Mouse (Mus musculus) liver, adult 2 months (tissue): ENCODE measurements around the gene Chrm3. TPM values are rescaled to one million over a fixed set of nuclear protein-coding genes. Genes with fewer than 3 reads are reported as not detected.

Experiments
- DNase-seq: peaks from one replicate; pipeline ENCODE4 v3.0.0-alpha.2; 2011; ENCODE audit warnings: low read depth, low spot score; ENCODE audit errors: extremely low read depth
- H3K27ac ChIP-seq: fragments of 200-500 bp; replicated peaks from 2 replicates; pipeline ENCODE4 v1.5.1; 2012; ENCODE audit warnings: low read depth, mild to moderate bottlenecking, control low read depth, inconsistent platforms, low read length; ENCODE audit not compliant: insufficient read depth
- H3K27me3 ChIP-seq: fragments of 200-500 bp; 2 replicates; pipeline ENCODE4 v1.6.1; 2012; ENCODE audit warnings: mild to moderate bottlenecking, moderate library complexity, low read length, inconsistent platforms; ENCODE audit not compliant: control insufficient read depth, insufficient read depth
- H3K36me3 ChIP-seq: fragments of 200-500 bp; 2 replicates; pipeline ENCODE4 v1.6.1; 2012; ENCODE audit warnings: low read length, inconsistent platforms; ENCODE audit not compliant: control insufficient read depth, insufficient read depth
- H3K4me1 ChIP-seq: fragments of 200-500 bp; 2 replicates; pipeline ENCODE4 v1.6.1; 2011; ENCODE audit warnings: low read length; ENCODE audit not compliant: control insufficient read depth, insufficient read depth
- H3K4me3 ChIP-seq: fragments of 200-500 bp; 2 replicates; pipeline ENCODE4 v1.5.1; 2011; ENCODE audit warnings: low read depth, mild to moderate bottlenecking, control low read depth, low read length, moderate library complexity; ENCODE audit not compliant: insufficient read depth
- H3K79me2 ChIP-seq: fragments of 200-500 bp; 2 replicates; pipeline ENCODE4 v1.6.1; 2012; ENCODE audit warnings: inconsistent platforms, mild to moderate bottlenecking, low read length, moderate library complexity; ENCODE audit not compliant: control insufficient read depth, insufficient read depth
- H3K9ac ChIP-seq: fragments of 200-500 bp; 2 replicates; pipeline ENCODE4 v1.6.1; 2012; ENCODE audit warnings: low read depth, mild to moderate bottlenecking, control low read depth, inconsistent platforms, low read length
- CTCF ChIP-seq: fragments of 200-500 bp; IDR thresholded peaks from 2 replicates; pipeline ENCODE4 v1.5.1; 2011; ENCODE audit warnings: low read depth, low read length, control low read depth
- POLR2A ChIP-seq: fragments of 200-500 bp; IDR thresholded peaks from 2 replicates; pipeline ENCODE4 v1.6.1; 2011; ENCODE audit warnings: low read length, control low read depth; ENCODE audit not compliant: insufficient read depth; ENCODE audit errors: extremely low read depth
- whole genome bisulfite sequencing: fragments of 180-500 bp; shearing (Covaris S2); methylation state at CpG from one replicate; pipeline ENCODE4 v1.1.7; 2018; 5-methylcytosine and 5-hydroxymethylcytosine counted together
- polyA plus RNA-seq: library from polyadenylated mRNA; depleted of rRNA; stranded (reverse); fragments of >200 nt; gene quantifications from 2 replicates; pipeline ENCODE4 v1.2.3, GENCODE M21; 2012
- total RNA-seq: library from RNA; depleted of rRNA; stranded (reverse); fragments of >200 nt; gene quantifications from 2 replicates; pipeline ENCODE4 v1.2.3, GENCODE M21; 2014

Chrm3 gene
- total and polyA plus RNA-seq, 2 experiments = 0.17 to 0.18 TPM

DNA sequence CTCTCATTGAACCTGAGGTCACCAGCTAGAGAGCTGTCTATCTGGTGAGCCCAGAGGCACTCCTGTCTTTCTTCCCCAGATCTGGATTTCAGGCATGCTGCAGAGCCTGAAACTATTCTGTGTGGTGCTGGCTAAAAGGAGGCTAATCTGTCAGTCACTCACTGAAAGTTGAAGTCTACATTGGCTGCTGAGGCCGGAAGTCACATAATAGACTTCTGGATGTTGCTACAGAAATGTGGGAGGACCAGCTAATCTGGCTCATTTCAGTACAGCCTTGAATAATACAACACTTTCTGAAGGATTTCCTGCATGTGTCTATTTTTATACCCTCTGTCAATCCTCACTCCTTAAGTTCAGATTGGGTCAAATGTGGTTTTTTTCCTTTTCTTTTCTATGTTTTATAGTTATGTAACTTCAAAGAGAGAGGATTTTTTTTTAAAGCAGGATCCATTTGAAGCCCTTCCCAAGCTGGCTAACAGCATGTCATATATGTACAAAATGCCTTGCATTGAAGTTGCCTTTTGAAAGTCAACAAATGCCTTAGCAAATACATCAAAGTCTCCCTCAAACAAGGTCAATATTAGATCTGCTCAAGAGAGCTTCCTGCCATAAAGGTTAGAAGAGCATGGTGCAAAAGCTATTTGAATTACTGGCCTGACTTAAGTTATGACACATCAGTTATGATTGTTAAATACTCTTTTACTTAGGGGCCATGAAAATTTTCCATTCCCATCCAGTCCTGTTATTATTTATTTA lies 116.2 kb downstream of the Chrm3 start:
- H3K9ac ChIP-seq = no peak overlapping the region
- no peaks in the 10 kb centered on the region for H3K79me2 ChIP-seq
- TF ChIP-seq CTCF = no peak
- TF ChIP-seq POLR2A = no peak
- no peaks in the 10 kb centered on the region for H3K36me3 ChIP-seq
- H3K27me3 ChIP-seq = no peaks in the 10 kb centered on the region
- H3K4me3 ChIP-seq = no peak overlapping the region
- H3K27ac ChIP-seq = no peak overlapping the region
- DNase-seq = no peak
- no peaks in the 10 kb centered on the region for H3K4me1 ChIP-seq
- WGBS = 49% methylated on average over 1 of the region's 1 CpGs

DNA sequence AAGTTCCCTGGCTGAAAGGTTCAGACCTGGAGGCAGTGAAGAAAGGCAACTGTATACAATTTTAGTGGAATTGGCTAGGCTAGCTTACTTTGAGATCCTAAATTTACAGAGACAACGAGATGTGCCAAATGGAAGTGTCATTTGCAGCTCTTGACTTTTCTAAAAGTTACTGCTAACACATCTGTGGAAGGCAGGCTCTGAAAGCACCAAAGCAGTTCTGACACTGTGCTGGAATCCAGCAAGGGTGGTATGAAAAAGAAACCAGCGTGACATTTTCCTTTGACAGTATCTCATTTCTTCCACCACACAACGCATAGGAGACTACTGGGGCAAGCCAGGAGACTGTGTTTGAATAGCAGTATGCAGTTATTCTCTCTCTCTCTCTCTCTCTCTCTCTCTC lies 120.4 kb downstream of the Chrm3 start:
- 89% methylated on average over 3 of the region's 3 CpGs for WGBS
- Histone ChIP-seq H3K4me3 (no peak overlapping the region), H3K4me1 (no peaks in the 10 kb centered on the region), H3K36me3 (no peaks in the 10 kb centered on the region), H3K27ac (no peak overlapping the region), H3K27me3 (no peaks in the 10 kb centered on the region), H3K9ac (no peak overlapping the region), H3K79me2 (no peaks in the 10 kb centered on the region)
- no peak for TF ChIP-seq CTCF
- no peak for DNase-seq

DNA sequence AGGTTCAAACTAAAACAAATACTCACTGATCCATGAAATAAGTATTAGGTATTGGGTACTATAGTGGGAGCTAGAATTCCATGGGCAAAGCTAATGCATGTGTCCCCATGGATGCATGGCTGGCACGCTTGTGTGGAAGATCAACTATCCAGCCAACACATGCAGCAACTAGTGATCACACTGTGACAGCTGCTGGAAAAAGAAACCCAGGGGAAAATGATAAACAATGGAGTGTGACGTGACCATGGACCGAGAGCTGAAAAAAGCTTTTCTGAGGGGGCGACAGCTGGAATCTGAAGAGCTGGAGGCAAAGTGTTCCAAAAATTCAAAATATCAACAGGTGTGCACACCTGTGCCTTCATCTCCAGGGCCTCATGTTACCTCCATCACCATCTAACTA lies 120.8 kb downstream of the Chrm3 start:
- no peak overlapping the region for H3K27ac ChIP-seq
- no peaks in the 10 kb centered on the region for H3K4me1 ChIP-seq
- no peak for TF ChIP-seq POLR2A
- no peak for TF ChIP-seq CTCF
- no peaks in the 10 kb centered on the region for H3K79me2 ChIP-seq
- WGBS = 86% methylated on average over 4 of the region's 4 CpGs
- H3K27me3 ChIP-seq = no peaks in the 10 kb centered on the region
- no peak overlapping the region for H3K4me3 ChIP-seq
- H3K9ac ChIP-seq = no peak overlapping the region
- H3K36me3 ChIP-seq = no peaks in the 10 kb centered on the region
- no peak for DNase-seq

DNA sequence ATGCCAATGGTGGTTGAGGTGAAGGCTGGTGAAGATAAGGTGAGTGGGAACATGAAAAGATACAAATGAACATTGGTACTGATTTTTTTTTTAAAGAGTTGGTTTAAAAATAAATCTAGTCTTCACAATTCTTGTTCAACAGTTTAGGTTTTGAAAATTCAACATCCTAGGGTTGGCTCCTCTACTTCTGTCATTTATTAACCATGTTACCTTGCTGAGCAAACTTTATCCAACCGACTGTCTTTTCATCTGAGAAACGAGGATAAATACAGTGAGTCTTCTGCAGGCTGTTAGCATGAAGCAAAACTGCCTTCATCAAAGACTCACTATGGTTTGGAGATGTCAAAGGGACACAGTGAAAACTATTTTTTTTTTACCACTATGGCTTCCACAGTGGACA lies 123.0 kb downstream of the Chrm3 start:
- WGBS = 24% methylated on average over 2 of the region's 2 CpGs
- peak; percentile 50 for DNase-seq
- TF ChIP-seq CTCF (no peak), POLR2A (no peak)

DNA sequence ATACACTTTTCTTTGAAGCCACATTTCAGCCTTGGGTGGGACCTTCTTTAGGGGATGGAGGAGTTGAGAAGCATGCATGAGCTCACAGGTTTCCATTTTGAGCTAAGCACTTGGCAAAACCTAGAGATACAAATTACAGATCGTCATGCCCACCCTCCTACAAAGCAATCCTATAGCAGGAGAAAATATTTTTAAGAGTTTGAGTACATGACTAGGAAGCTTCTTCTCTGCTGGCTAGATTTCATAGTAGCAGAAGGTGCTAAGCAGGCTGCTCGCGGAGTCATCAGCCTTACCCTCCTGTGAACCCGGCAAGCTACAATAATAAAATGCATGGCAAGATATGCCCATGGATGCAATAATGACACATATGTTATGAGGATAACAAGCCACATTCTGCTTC lies 124.4 kb downstream of the Chrm3 start:
- no peak overlapping the region for H3K4me3 ChIP-seq
- no peaks in the 10 kb centered on the region for H3K36me3 ChIP-seq
- DNase-seq = no peak
- H3K79me2 ChIP-seq = no peaks in the 10 kb centered on the region
- H3K4me1 ChIP-seq = no peaks in the 10 kb centered on the region
- no peak overlapping the region for H3K9ac ChIP-seq
- no peak for TF ChIP-seq CTCF
- no peak for TF ChIP-seq POLR2A
- H3K27me3 ChIP-seq = no peaks in the 10 kb centered on the region
- H3K27ac ChIP-seq = no peak overlapping the region
- WGBS = 94% methylated on average over 4 of the region's 4 CpGs

More for the DNA sequence above, 123.0 kb downstream of the Chrm3 start:
- no peak overlapping the region for H3K27ac ChIP-seq
- H3K79me2 ChIP-seq = no peaks in the 10 kb centered on the region
- no peak overlapping the region for H3K4me3 ChIP-seq
- no peaks in the 10 kb centered on the region for H3K36me3 ChIP-seq
- no peak overlapping the region for H3K9ac ChIP-seq
- no peaks in the 10 kb centered on the region for H3K4me1 ChIP-seq
- H3K27me3 ChIP-seq = no peaks in the 10 kb centered on the region

DNA sequence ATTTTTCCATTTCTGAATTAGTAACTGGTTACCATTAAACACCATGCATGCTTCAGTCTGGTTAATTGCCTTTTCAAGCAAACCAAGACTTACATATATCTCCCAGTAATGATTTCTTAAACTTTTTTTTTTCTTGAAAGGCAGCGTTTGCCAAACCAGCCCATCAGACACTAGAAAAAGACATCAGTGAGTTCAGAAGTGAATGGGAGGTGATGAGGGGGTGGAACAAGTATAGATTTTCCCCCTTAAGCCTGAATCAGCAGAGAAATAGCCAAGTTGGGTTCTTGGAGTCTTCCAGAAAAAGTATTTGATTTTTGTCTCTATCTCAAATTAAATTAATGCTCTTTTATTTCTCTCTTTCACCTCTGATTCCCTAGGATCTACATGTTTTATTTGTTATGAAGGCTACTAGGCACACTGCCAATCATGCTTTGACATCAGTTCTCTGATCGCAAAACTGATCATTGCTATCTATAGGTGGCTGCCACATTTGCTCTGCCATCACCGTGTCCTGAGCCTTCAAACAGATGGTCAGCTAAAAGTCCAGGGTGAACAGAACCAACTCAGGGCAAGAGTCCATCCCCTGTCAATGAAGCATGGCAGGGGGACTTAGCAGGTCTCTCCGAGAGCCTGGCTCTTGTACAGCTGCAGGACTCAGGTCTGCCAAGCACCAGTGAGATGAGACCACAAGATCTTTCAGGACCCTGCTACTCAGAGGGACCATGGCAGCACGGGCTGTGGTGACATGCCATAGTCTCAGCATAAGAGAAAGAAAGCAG lies 125.1 kb downstream of the Chrm3 start:
- WGBS = 85% methylated on average over 5 of the region's 5 CpGs
- Histone ChIP-seq H3K36me3 (no peaks in the 10 kb centered on the region), H3K27me3 (no peaks in the 10 kb centered on the region), H3K4me3 (no peak overlapping the region), H3K79me2 (no peaks in the 10 kb centered on the region), H3K4me1 (no peaks in the 10 kb centered on the region), H3K9ac (no peak overlapping the region), H3K27ac (no peak overlapping the region)
- no peak for DNase-seq
- TF ChIP-seq CTCF (no peak), POLR2A (no peak)
